Mouse (Mus musculus) spleen, adult 2 months (tissue): ENCODE results near the gene Clcnkb.

Experiments
- CTCF ChIP-seq: fragments of 200-500 bp; IDR thresholded peaks from 2 replicates; pipeline ENCODE4 v1.5.1; 2011; ENCODE audit warnings: mild to moderate bottlenecking, inconsistent platforms; ENCODE audit not compliant: insufficient read depth, insufficient read length, insufficient replicate concordance; ENCODE audit errors: extremely low read depth
- POLR2A ChIP-seq: fragments of 200-500 bp; IDR thresholded peaks from 2 replicates; pipeline ENCODE4 v1.6.1; 2011; ENCODE audit warnings: low read depth, low read length, inconsistent platforms

GRCm38 (mm10) chr4:141443641-141444429 lies 28.0 kb upstream of the Clcnkb start:
- TF ChIP-seq CTCF (no peak), POLR2A (no peak)
